Mouse (Mus musculus) stomach, embryonic 14.5 days (tissue): Measurements from ENCODE around the gene Ppp2r3c. TPM values are rescaled to one million over a fixed set of nuclear protein-coding genes. Genes with fewer than 3 reads are reported as not detected.
"Not testable (repeated sequence)": the region's sequence is repeated elsewhere in the genome, so short reads cannot be mapped to it uniquely, and the experiment has no call there.

Experiments used
- ATAC-seq: fragments of 200-750 bp; cut with Nextera tagmentation; 2 replicates; pipeline ENCODE4 v1.8.0; 2017; ENCODE audit warnings: low read depth, moderate TSS enrichment; ENCODE audit not compliant: insufficient number of reproducible peaks, insufficient read depth, low FRiP score
- H3K27ac ChIP-seq: fragments of 300-500 bp; sonication (generic); 2 replicates; pipeline ENCODE4 v1.5.1; 2014; ENCODE audit warnings: mild to moderate bottlenecking, low read length, moderate library complexity, mixed read lengths
- H3K27me3 ChIP-seq: fragments of 300-500 bp; sonication (generic); 2 replicates; pipeline ENCODE4 v1.6.1; 2014; ENCODE audit warnings: low read length, control low read depth, mixed read lengths; ENCODE audit not compliant: control insufficient read depth, insufficient read depth
- H3K36me3 ChIP-seq: fragments of 300-500 bp; sonication (generic); 2 replicates; pipeline ENCODE4 v1.6.1; 2014; ENCODE audit warnings: mild to moderate bottlenecking, control low read depth, low read length, moderate library complexity, mixed read lengths; ENCODE audit not compliant: control insufficient read depth, insufficient read depth
- H3K4me1 ChIP-seq: fragments of 300-500 bp; sonication (generic); 2 replicates; pipeline ENCODE4 v1.6.1; 2014; ENCODE audit warnings: low read length, control low read depth, mixed read lengths; ENCODE audit not compliant: control insufficient read depth, insufficient read depth
- H3K4me2 ChIP-seq: fragments of 300-500 bp; sonication (generic); replicated peaks from 2 replicates; pipeline ENCODE4 v1.6.1; 2014; ENCODE audit warnings: low read depth, low read length, control low read depth
- H3K4me3 ChIP-seq: fragments of 300-500 bp; sonication (generic); 2 replicates; pipeline ENCODE4 v1.5.1; 2014; ENCODE audit warnings: low read depth, low read length, control low read depth
- H3K9ac ChIP-seq: fragments of 300-500 bp; sonication (generic); replicated peaks from 2 replicates; pipeline ENCODE4 v1.6.1; 2014; ENCODE audit warnings: low read depth, mild to moderate bottlenecking, control low read depth, low read length, moderate library complexity, mixed read lengths
- H3K9me3 ChIP-seq: fragments of 300-500 bp; sonication (generic); 2 replicates; pipeline ENCODE4 v1.6.1; 2016; ENCODE audit warnings: low read depth, low read length, control low read depth; ENCODE audit not compliant: control insufficient read depth
- WGBS: fragments of 180-500 bp; shearing (Covaris S2); extraction: QIAGEN DNeasy Blood & Tissue Kit; methylation state at CpG from one replicate; pipeline ENCODE4 v1.1.7; 2014; 5-methylcytosine and 5-hydroxymethylcytosine counted together
- polyA plus RNA-seq: library from polyadenylated mRNA; unstranded; fragments of >200 nt; fragmentation: Nextera tagmentation; extraction: Ambion mirVana; gene quantifications from 2 replicates; pipeline ENCODE4 v1.2.1, GENCODE M21; 2014

The Ppp2r3c gene
- polyA plus RNA-seq, 1 experiment from 2014 or later, result 17.0 TPM

DNA sequence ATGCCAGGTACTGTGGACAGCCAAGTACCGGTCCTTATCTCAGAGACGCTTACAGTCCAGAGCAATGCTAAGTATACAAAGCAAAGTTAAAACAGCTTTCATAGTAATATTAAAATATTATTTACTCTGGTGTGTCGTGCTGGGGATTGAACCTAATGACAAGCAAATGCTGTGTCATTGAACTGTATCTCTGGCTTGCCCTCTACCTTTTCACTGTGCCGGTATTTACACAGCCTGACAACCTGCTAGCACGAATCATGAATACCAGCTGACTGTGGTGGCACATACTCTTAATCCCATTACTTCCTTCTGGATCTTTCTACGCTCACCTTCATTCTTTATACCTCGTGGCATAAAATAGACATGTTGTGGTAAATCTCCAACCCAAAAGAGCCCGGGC, 60.6 kb downstream of the Ppp2r3c start:
- not testable (repeated sequence) for H3K4me3 ChIP-seq, H3K27me3 ChIP-seq, H3K4me2 ChIP-seq, H3K9me3 ChIP-seq, H3K4me1 ChIP-seq, ATAC-seq, H3K36me3 ChIP-seq, H3K9ac ChIP-seq, H3K27ac ChIP-seq
- WGBS, result no CpG with 5 or more reads among the region's 8 CpGs

DNA sequence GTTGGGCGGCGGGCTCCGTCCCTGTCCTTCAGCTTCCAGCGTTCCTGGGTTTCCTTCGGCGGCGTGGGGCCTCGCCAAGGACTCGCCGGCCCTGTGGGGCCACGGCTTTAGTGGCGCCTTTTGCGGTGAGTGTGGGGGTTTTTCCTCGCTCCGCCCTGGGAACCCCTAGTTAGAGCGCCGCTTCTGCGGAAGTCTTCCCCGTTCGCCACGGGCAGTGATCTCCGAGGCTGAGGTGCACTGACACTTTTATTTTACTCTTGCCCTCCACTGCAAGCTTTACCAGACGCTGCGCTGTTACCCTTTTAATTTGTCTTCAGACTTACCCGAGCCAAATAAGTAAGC, 72.3 kb downstream of the Ppp2r3c start:
- peak overlapping the region; percentile 22; the same call in 1 of the 2 replicates for H3K4me3 ChIP-seq
- not testable (repeated sequence) for H3K4me2 ChIP-seq, H3K9ac ChIP-seq, H3K36me3 ChIP-seq, H3K4me1 ChIP-seq, H3K9me3 ChIP-seq, H3K27me3 ChIP-seq, H3K27ac ChIP-seq
- peak; percentile 30 for ATAC-seq
- under 1% methylated on average over 10 of the region's 25 CpGs for WGBS

DNA sequence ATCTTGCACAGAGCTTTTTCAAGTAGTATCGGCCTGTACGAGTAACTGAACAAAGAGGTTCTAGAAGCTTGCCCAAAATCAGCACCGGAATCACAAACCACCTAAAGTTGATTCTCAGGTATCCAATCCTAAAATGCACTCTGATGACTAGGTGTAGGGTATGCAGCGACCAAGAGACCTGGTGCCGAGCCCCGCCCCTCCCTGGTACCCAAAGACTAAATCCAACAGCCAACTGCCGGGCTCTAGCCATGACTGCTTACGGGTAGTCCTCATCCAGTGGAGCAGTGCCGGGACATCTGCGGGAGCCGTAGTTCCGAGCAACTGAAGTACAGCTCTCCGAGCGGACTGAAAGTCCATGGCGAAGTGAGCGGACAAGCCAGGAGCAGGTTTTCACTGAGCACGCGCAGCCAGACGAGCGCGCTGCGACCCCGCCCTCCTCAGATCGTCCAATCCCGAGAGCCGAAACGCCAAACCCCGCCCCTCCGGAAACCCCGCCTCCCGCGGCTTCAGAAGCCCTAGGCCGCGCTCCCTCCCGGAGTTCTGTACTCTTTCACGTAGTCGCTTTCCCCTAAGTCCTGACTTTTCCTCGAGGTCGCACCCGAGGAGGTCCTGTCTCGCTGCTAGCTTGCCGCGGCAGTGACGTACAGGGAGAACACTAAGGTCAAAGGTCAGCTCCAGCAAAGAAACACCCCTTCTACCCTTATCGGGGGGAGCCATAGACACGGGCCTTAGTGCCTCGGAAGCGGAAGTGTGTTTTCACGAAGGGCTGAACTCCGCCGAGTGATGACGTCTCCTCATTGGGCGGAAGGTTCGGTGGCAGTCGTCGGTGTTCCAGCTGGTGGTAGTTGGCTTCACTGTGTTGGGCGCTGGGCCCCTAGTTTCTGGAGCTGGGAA, 72.9 kb downstream of the Ppp2r3c start, which contains the start of gene Srp54c:
Gene Srp54c (plus strand): TSS at position 543 of the 894 bp plus-strand sequence.
- not testable (repeated sequence) for H3K9ac ChIP-seq, H3K4me1 ChIP-seq, H3K4me2 ChIP-seq, H3K36me3 ChIP-seq, H3K27me3 ChIP-seq, H3K27ac ChIP-seq, H3K9me3 ChIP-seq
- ATAC-seq, result peak; percentile 98
- WGBS, result no CpG with 5 or more reads among the region's 57 CpGs
- H3K4me3 ChIP-seq, result peak within 1 kb of the TSS; percentile 22; the same call in 1 of the 2 replicates

Other genes with a start within 250 kb of the Ppp2r3c start
- gene 2700097O09Rik, start 222.9 kb downstream of the Ppp2r3c start, polyA plus RNA-seq, result 33.0 and 34.5 TPM in 2 replicates
- gene Srp54a, start 222.7 kb downstream of the Ppp2r3c start, polyA plus RNA-seq, result 169 and 185 TPM in 2 replicates
- 27.4 and 28.1 TPM in 2 replicates for gene Fam177a, start 178.5 kb downstream of the Ppp2r3c start, polyA plus RNA-seq
- 68.8 and 77.2 TPM in 2 replicates for gene Srp54b, start 147.9 kb downstream of the Ppp2r3c start, polyA plus RNA-seq
- 2.2 and 4.5 TPM in 2 replicates for gene 1700047I17Rik2, start 103.4 kb downstream of the Ppp2r3c start, polyA plus RNA-seq
- 68.1 and 82.2 TPM in 2 replicates for gene Srp54c, start 72.8 kb downstream of the Ppp2r3c start, polyA plus RNA-seq
- gene 1110008L16Rik, start 3.4 kb downstream of the Ppp2r3c start, polyA plus RNA-seq, result 29.5 and 30.4 TPM in 2 replicates
- gene Psma6, start 81.2 kb upstream of the Ppp2r3c start, polyA plus RNA-seq, result 421 and 424 TPM in 2 replicates
- gene Nfkbia, start 189.6 kb upstream of the Ppp2r3c start, polyA plus RNA-seq, result 91.8 and 95.4 TPM in 2 replicates